Mouse (Mus musculus) gastrocnemius, adult 8-10 months (tissue): Measurements from ENCODE around the gene Usp37. TPM values are rescaled to one million over a fixed set of nuclear protein-coding genes. Genes with fewer than 3 reads are reported as not detected.
"Not testable (repeated sequence)": the region's sequence is repeated elsewhere in the genome, so short reads cannot be mapped to it uniquely, and the experiment has no call there.

Experiments used
- DNase-seq, 2 experiments: peaks; one replicate each; pipeline ENCODE4 v3.0.0; 2022; ENCODE audit warnings: low spot score in 2 of 2
- total RNA-seq, 4 experiments: library from RNA; stranded (reverse); gene quantifications; 2 replicates each; pipeline ENCODE4 v1.2.4; 2022

Usp37 gene
- 10 to 100 TPM in 1 of 4 experiments, 1 to 10 TPM in 3; 6.4 to 11.0 (median 7.2) TPM for total RNA-seq

GRCm38 (mm10) chr1:74544184-74544583, at the start of gene Usp37:
Gene Usp37, minus strand, starts transcription at chr1:74544284.
- no peak for DNase-seq

- peak; percentile 98 to 99 for DNase-seq
These were observed 43.8 kb upstream of the Usp37 start, which contains the start of the genes Zfp142 and Bcs1l for GRCm38 (mm10) chr1:74587773-74588445. Gene Zfp142, minus strand, starts transcription at chr1:74588246. Gene Bcs1l, plus strand, starts transcription at chr1:74588289.

GRCm38 (mm10) chr1:74587233-74587772, 43.2 kb upstream of the Usp37 start:
- no peak for DNase-seq

- DNase-seq = peak in 1 of 2 experiments; percentile 53
These were observed 40.7 kb upstream of the Usp37 start for GRCm38 (mm10) chr1:74584616-74585398.

- DNase-seq = no peak
These were observed 38.5 kb upstream of the Usp37 start for GRCm38 (mm10) chr1:74582621-74583020.

GRCm38 (mm10) chr1:74569739-74570719, 25.9 kb upstream of the Usp37 start:
- no peak for DNase-seq

- no peak for DNase-seq
These were observed 21.8 kb upstream of the Usp37 start for GRCm38 (mm10) chr1:74565834-74566233.

GRCm38 (mm10) chr1:74559061-74559460, 15.0 kb upstream of the Usp37 start:
- no peak for DNase-seq

- DNase-seq = peak in 1 of 2 experiments; percentile 41
These were observed 1.6 kb downstream of the Usp37 start, which contains the start of gene Plcd4 for GRCm38 (mm10) chr1:74542451-74542961. Gene Plcd4, plus strand, starts transcription at chr1:74542888.

GRCm38 (mm10) chr1:74538650-74539049, 5.4 kb downstream of the Usp37 start:
- DNase-seq = peak; percentile 66 to 71

- no peak for DNase-seq
These were observed 15.5 kb downstream of the Usp37 start for GRCm38 (mm10) chr1:74528589-74528988.

- no peak for DNase-seq
These were observed 19.3 kb downstream of the Usp37 start for GRCm38 (mm10) chr1:74524746-74525145.

GRCm38 (mm10) chr1:74519875-74520274, 24.2 kb downstream of the Usp37 start:
- no peak for DNase-seq

- not testable (repeated sequence) for DNase-seq
These were observed 31.1 kb downstream of the Usp37 start for GRCm38 (mm10) chr1:74512999-74513398.

GRCm38 (mm10) chr1:74511306-74511705, 32.8 kb downstream of the Usp37 start:
- no peak for DNase-seq

- DNase-seq = no peak
These were observed 36.3 kb downstream of the Usp37 start for GRCm38 (mm10) chr1:74507780-74508179.

GRCm38 (mm10) chr1:74506471-74506881, 37.6 kb downstream of the Usp37 start:
- no peak for DNase-seq

- peak; percentile 100 for DNase-seq
These were observed 38.2 kb downstream of the Usp37 start, which contains the start of gene Cnot9 for GRCm38 (mm10) chr1:74505721-74506464. Gene Cnot9, plus strand, starts transcription at chr1:74506058.

GRCm38 (mm10) chr1:74505393-74505720, 38.7 kb downstream of the Usp37 start:
- no peak for DNase-seq

GRCm38 (mm10) chr1:74501106-74501505, 43.0 kb downstream of the Usp37 start:
- DNase-seq = no peak
